Mouse (Mus musculus) adrenal gland, postnatal 14 days (tissue): ENCODE results near the gene Frmd4a. TPM values are rescaled to one million over a fixed set of nuclear protein-coding genes. Genes with fewer than 3 reads are reported as not detected.
A peak's percentile ranks its signal among the peaks of the same experiment; 100 is the strongest.

Experiments
- DNase-seq: peaks from one replicate; pipeline ENCODE4 v3.0.0; 2021; ENCODE audit warnings: mixed read lengths
- total RNA-seq: library from RNA; stranded (reverse); gene quantifications from 2 replicates; pipeline ENCODE4 v1.2.3, GENCODE M21; 2021

Frmd4a gene
- total RNA-seq, 1 experiment from 2014 or later, result 17.0 TPM

DNA sequence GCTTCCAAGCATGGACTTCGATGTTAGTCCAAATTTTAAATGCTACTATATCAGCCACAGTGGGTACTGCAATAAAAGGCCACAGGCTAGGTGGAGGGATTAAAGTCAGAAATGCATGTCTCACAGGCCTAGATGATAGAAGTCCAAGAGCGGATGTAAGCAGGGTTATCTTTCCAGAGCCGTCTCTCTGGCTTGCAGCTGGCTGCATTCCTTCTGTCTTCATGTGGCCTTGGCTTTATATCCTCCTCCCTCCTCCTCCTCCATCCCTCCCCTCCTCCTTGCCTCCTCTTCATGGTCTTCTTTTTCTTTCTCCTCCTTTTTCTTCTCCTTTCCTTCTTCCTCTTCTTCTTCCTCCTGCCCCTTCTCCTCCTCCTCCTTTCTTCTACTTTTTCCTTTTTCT is 427.2 kb downstream of the Frmd4a start:
- no peak for DNase-seq

GRCm38 (mm10) chr2:4445629-4446400 is 428.3 kb downstream of the Frmd4a start:
- peak; percentile 56 for DNase-seq

- peak; percentile 25 for DNase-seq
Observed at GRCm38 (mm10) chr2:4449860-4450480, 432.5 kb downstream of the Frmd4a start.

- DNase-seq, result peak; percentile 39
Observed at GRCm38 (mm10) chr2:4452590-4453400, 435.3 kb downstream of the Frmd4a start.

DNA sequence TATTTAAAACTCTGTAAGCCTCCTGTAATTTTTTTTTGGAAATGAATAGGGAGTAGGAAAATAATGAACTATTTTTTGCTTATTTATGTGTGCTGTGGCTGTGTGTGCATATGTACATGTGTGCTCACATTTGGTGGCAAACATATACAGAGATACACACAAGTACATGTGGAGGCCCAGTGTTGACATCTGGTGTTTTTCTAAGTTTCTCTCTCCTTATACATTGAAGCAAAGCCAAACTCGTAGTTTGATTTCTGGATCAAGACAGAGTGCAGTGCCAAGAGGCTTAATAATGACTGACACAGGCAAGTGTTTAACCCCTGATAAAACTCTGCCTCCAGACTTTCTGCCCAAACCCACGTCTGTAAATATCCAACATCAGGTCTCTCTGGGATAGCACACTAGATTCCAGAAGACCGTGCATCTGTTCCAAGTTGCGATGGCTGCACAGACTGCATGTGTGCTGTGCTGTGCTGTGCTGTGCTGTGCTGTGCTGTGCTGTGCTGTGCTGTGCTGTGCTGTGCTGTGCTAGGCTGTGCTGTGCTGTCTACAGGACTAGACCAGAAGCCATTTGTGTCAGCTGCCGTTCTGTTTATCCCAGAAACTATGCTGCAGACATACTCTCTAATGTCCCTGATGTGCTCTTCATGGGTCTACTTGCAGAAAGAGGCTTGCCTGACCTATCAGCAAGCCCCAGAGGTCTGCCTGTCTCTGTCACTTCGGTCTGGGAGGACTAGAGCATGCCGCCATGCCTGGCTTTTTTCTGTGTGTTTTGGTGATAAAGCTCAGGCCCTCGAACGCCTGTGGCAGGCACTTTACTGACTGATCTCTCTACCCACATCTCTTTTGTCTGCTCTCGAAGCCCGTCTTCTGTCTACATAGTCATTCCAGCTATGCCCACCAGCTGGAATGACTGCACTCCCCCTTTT is 437.8 kb downstream of the Frmd4a start:
- no peak for DNase-seq

DNA sequence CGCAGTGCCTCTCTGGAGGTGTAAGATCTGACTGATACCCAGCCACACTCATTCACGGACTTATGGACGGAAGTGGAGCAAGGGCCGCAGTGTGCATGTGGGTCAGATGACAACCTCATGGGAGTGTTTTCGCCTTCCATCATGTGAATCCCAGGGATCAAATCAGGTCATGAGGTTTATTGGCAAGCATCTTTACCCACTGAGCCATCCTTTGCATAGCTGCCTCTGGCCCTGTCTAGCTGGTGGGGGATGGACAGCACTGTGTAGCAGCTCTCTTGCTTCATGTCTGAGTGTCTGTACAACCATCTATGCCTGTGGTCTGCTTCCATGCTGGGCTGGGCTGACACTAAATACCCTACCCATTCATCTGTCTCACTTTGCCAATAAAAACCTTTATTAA is 443.4 kb downstream of the Frmd4a start:
- DNase-seq, result no peak

DNA sequence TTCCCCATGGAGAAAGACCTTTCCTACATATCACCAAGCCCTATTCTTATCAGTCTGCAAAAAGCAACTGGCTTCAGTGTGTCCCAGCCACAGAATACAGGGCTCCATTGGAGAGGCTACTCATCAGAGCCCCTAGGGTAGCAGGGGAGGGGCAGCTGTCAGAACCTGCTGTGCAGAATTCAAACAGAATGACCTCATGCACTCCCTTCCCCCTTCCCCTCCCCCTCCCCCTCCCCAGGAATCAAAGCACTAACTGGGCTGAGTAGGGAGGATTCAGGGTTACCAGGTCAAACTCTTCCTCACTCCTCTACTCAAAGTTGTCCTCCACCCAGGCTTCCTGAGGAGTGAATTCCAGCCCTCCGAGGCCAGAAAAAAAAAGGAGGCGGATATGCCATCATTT is 444.0 kb downstream of the Frmd4a start:
- no peak for DNase-seq

DNA sequence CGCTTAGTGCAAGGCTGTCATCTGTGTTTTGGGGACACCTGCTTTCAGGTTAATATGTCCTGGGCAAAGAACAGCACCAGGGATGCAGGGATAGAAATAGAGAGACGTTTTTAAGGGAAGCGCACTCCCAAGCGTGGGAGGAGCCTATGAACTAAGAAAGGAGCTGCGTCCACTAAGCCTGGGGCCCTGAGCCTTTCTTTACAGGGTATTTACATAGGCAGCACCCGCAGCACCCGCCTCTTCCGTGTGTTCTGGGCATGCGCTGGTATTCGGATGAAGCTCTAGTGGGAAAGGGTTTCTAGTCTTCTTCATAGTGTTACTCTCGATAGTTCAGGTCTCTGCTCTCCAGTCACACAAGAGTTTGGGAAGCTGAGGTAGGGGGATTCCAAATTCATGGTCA is 445.0 kb downstream of the Frmd4a start:
- no peak for DNase-seq

GRCm38 (mm10) chr2:4466084-4466483 is 448.6 kb downstream of the Frmd4a start:
- DNase-seq, result no peak

DNA sequence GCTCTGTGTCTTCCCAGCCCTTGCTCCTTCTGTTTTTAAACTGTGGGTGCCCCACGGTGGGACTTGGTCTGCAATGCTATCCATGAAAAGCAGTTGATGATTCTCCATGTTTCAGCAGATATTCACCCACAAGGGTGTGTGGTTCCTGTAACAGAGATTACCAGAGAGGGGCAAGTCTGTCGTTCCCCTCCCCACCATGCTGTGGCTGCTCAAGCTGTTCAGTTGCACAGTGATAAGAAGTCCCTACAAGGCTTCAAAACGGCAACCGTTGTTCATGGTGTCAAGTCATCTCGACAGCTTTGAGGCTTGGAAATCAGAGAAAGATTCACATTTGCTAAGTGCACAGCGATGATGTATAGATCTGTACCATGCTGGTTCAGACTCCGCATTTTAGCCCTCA is 449.8 kb downstream of the Frmd4a start:
- no peak for DNase-seq

DNA sequence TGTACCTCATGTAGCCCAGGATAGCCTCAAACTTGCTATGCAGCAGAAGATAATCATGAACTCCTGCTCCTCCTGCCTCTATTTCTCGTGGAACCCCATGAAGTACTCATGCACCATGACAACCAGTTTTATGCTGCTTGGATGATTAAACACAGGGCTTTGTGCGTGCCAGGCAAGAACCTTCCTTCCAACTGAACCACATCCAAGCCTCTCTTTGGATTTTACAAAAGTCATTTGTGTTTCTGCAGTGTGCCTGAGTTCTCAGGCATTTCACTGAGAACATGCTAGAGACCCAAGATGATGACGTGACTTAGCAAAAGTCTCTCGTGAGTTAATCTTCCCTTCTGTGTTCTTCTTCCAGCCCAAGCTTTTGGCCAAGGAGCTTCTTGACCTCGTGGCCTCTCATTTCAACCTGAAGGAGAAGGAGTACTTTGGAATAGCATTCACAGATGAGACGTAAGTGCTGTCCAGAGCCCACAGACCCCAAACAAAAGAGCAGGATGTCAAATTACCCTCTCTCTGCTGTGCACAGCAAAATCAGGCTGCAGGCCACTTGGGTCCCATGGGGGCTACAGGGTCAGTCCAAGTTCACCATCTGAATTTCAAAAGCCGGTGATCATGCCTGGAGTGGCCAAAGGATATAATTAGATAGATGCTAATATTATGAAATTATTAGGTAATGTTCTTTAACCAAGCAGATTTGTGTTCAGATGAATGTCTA is 455.4 kb downstream of the Frmd4a start:
- peak; percentile 69 for DNase-seq

DNA sequence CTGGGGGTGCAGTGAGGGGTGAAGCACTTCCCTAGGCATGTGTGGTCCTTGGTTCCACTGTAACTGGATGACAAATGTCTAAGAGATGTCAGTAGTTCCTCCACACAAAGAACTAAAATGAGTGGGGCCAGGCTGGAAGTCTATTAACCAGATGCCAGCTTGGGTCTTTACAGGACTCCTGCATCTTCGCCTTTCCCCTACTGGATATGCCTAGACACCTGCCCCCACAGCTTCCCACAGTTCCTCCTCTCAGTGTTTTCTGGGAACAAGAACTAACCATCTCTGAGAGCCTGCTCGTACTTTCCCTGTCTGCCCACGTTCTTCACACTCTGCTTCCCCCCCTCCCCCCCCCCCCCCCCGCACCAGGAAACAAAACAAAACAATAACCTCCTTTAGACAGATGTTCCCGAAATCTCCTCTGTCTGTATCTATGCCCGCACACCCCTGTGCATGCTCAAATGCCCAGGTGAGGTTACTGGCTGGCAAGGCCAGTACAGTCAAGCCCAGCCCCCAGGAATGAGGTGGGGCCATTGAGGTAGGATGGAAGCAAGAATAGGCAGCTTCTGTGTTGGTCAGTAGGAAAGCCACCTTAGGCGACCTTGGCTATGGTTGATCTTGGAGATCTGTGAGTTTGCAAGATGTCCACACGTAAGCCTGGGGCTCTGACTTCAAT is 456.5 kb downstream of the Frmd4a start:
- DNase-seq, result no peak

- no peak for DNase-seq
Observed at GRCm38 (mm10) chr2:4474539-4474937, 457.0 kb downstream of the Frmd4a start.

GRCm38 (mm10) chr2:4475991-4476390 is 458.5 kb downstream of the Frmd4a start:
- no peak for DNase-seq

GRCm38 (mm10) chr2:4476608-4477007 is 459.1 kb downstream of the Frmd4a start:
- no peak for DNase-seq

DNA sequence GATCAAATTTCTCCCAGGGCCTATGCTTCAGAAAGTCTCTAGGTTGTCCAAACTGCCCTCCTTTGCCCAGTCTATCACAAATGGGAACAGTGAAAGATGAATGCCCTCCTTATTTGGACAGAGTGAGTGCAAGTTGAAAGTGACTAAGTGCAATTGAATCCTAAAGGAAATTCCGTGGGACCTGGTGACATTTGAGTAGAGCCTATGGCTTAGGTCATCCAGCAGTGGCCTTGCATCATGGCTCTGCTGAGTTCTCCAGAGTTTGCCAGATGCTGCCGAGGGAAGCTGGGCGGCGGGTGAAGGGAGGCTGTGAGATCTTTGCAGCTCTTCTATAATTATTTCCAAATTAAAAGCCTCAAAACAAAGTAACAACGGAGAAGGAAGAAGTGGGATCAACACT is 459.8 kb downstream of the Frmd4a start:
- no peak for DNase-seq

GRCm38 (mm10) chr2:4480180-4480579 is 462.7 kb downstream of the Frmd4a start:
- peak; percentile 48 for DNase-seq

- DNase-seq, result no peak
Observed at GRCm38 (mm10) chr2:4481154-4481553, 463.6 kb downstream of the Frmd4a start.

DNA sequence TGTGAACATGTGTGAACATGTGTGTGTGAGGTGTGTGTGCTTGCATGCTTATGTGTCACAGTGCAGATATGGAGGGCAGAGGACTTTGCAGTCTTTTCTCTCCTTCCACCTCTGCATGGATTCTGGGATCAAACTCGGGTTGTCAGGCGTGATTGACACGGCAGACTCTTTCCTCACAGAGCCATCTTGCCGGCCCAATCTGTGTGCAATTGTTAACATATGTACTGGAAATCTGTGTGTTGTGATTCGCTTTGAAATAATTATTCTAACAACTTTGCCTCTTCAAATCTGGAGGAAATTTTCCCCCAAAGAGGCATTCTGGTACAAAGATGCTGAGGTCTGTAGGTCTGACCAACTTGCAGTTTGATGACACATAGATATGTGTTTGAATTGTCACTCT is 468.7 kb downstream of the Frmd4a start:
- DNase-seq, result no peak

DNA sequence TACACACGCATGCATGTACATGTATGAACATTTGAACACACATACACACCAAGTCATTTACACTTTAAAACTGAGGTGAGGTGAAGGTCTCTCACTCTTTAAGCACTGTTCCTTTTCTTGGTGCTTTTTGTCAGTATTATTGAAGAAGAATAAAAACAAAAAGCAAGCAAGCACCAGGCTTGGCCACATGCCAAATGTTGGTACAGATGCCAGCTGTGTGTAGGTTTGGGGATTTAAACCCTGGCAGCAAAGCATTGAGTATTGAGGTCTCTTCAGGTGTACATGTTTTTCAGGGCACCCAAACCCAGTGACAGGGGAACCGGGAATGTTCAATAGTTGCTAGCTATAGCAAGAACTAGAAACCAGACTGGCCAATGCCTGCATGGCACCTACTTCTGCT is 469.8 kb downstream of the Frmd4a start:
- DNase-seq, result no peak

DNA sequence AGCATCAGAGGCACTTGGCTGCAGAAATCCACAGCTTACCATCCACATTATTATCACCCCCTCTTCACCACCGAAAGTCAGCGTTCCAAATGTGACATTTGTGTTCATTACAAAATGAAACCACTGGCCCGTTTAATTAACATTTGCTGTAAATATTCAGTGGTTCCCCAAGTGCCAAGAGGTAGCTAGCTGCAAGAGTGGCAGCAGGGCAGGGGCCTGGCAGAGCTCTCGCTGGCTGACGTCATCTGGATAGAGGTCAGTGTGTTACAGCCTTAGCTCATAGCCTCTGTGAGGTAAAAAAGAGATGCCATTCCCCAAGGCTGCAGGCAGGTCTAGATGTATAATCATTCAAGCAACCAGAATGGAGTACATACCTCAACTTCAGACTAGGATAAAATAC is 473.3 kb downstream of the Frmd4a start:
- DNase-seq, result peak; percentile 70
